Mouse (Mus musculus): Measurements from ENCODE around the gene Tent2. TPM values are rescaled to one million over a fixed set of nuclear protein-coding genes. Genes with fewer than 3 reads are reported as not detected.

Tent2 gene
- polyA plus RNA-seq, 1 experiment, result 6.3 TPM

DNA sequence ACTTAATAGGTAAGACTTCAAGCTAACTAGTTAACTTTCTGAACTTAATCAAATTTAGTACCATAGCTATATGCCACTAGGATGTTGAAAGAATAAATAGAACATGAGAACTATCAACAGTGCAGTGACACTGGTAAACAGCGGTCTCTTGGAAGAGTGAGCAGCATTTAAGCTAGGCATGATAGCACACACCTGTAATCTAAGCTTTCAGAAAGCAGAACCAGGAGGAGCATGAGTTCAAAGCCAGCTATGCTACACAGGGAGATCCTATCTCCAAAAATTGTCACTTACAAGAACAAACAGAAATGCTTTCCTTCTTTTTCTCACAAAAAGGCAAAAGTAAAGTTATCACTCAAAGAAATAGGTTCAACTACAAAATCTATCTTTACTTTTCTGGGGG lies 11.8 kb downstream of the Tent2 start:
- TF ChIP-seq MYOG (IDR thresholded peaks at IDR 0.05; ENCODE audit: control insufficient read depth in 1 of 3, insufficient read depth in 1 of 3, insufficient read length in 2 of 3, low read depth in 2 of 3), result no peak
- no peak for TF ChIP-seq USF1 (IDR thresholded peaks at IDR 0.05; ENCODE audit: low read depth)
- TF ChIP-seq E2F4 (IDR thresholded peaks at IDR 0.05; ENCODE audit: insufficient read depth), result no peak
- TF ChIP-seq POLR2A (IDR thresholded peaks at IDR 0.05; ENCODE audit: insufficient read length, low read depth), result no peak
- no peak for TF ChIP-seq TCF12 (IDR thresholded peaks at IDR 0.05; ENCODE audit: insufficient read depth, poor library complexity, severe bottlenecking)
- no peak for TF ChIP-seq MYOD1 (IDR thresholded peaks at IDR 0.05; ENCODE audit: control insufficient read depth in 1 of 3, insufficient read length in 2 of 3, low read depth in 2 of 3)
- no peak for TF ChIP-seq POLR2AphosphoS2 (IDR thresholded peaks at IDR 0.05; ENCODE audit: insufficient read length, low read depth)
- no peak for TF ChIP-seq SRF (IDR thresholded peaks at IDR 0.05; ENCODE audit: control insufficient read depth, insufficient read length, low read depth)
- no peak for TF ChIP-seq MAX (IDR thresholded peaks at IDR 0.05; ENCODE audit: low read depth)
- TF ChIP-seq REST (IDR thresholded peaks at IDR 0.05; ENCODE audit: insufficient read depth, insufficient read length), result no peak
- TF ChIP-seq CEBPB (IDR thresholded peaks at IDR 0.05; ENCODE audit: insufficient read depth, poor library complexity, severe bottlenecking), result no peak
- no peak for TF ChIP-seq TCF3 (IDR thresholded peaks at IDR 0.05; ENCODE audit: insufficient read length, low read depth)
- H3K79me2 ChIP-seq (ENCODE audit: control insufficient read depth, insufficient read depth), result peaks cover 85% of the 10 kb centered on the region
- H3ac ChIP-seq (ENCODE audit: control insufficient read depth, insufficient read length), result no peak overlapping the region
- H3K4me3 ChIP-seq, result no peak overlapping the region
- H3K27me3 ChIP-seq (ENCODE audit: control insufficient read depth, insufficient read depth, insufficient read length), result no peaks in the 10 kb centered on the region
- H3K36me3 ChIP-seq (ENCODE audit: control insufficient read depth, insufficient read depth), result peaks cover 27% of the 10 kb centered on the region
- no peak overlapping the region for H3K4me2 ChIP-seq (ENCODE audit: low read depth)

- H3K79me2 ChIP-seq (ENCODE audit: control insufficient read depth, insufficient read depth), result peaks cover 77% of the 10 kb centered on the region
- H3K27me3 ChIP-seq (ENCODE audit: control insufficient read depth, insufficient read depth, insufficient read length), result no peaks in the 10 kb centered on the region
- peaks cover 22% of the 10 kb centered on the region for H3K36me3 ChIP-seq (ENCODE audit: control insufficient read depth, insufficient read depth)
- no peak overlapping the region for H3K4me3 ChIP-seq
- H3ac ChIP-seq (ENCODE audit: control insufficient read depth, insufficient read length), result no peak overlapping the region
- no peak for TF ChIP-seq SRF (IDR thresholded peaks at IDR 0.05; ENCODE audit: control insufficient read depth, insufficient read length, low read depth)
- H3K4me2 ChIP-seq (ENCODE audit: low read depth), result no peak overlapping the region
Observed at GRCm38 (mm10) chr13:93179522-93179921, 12.7 kb downstream of the Tent2 start.

DNA sequence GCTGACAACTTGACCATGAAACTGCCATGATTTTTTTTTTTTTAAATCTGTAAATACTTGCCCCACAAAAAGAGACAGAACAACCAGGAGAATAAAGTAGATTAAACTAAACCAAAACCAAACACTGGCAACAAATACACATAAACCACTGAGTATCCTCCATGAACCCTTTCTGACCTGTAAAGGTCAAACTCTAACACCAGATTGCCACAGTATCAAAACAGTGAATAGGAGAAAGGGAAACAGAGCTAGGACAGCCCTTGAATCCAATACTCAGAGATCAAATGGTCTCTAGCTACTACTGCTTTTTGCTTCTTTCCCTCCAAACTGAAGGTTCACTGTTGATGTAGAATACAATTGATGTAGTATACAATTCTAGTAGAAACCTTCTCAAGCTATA lies 14.6 kb downstream of the Tent2 start:
- no peak overlapping the region for H3ac ChIP-seq (ENCODE audit: control insufficient read depth, insufficient read length)
- no peak overlapping the region for H3K4me2 ChIP-seq (ENCODE audit: low read depth)
- H3K36me3 ChIP-seq (ENCODE audit: control insufficient read depth, insufficient read depth), result peaks cover 15% of the 10 kb centered on the region
- TF ChIP-seq USF1 (IDR thresholded peaks at IDR 0.05; ENCODE audit: low read depth) (no peak), REST (IDR thresholded peaks at IDR 0.05; ENCODE audit: insufficient read depth, insufficient read length) (no peak), SRF (IDR thresholded peaks at IDR 0.05; ENCODE audit: control insufficient read depth, insufficient read length, low read depth) (no peak), CEBPB (IDR thresholded peaks at IDR 0.05; ENCODE audit: insufficient read depth, poor library complexity, severe bottlenecking) (no peak)
- H3K27me3 ChIP-seq (ENCODE audit: control insufficient read depth, insufficient read depth, insufficient read length), result no peaks in the 10 kb centered on the region
- H3K4me3 ChIP-seq, result no peak overlapping the region
- H3K79me2 ChIP-seq (ENCODE audit: control insufficient read depth, insufficient read depth), result peaks cover 58% of the 10 kb centered on the region

GRCm38 (mm10) chr13:93163303-93163702 lies 28.9 kb downstream of the Tent2 start:
- H3K36me3 ChIP-seq (ENCODE audit: control insufficient read depth, insufficient read depth), result peaks cover 39% of the 10 kb centered on the region
- H3ac ChIP-seq (ENCODE audit: control insufficient read depth, insufficient read length), result no peak overlapping the region
- no peak overlapping the region for H3K4me3 ChIP-seq
- TF ChIP-seq E2F4 (IDR thresholded peaks at IDR 0.05; ENCODE audit: insufficient read depth) (no peak), CEBPB (IDR thresholded peaks at IDR 0.05; ENCODE audit: insufficient read depth, poor library complexity, severe bottlenecking) (no peak)
- H3K27me3 ChIP-seq (ENCODE audit: control insufficient read depth, insufficient read depth, insufficient read length), result no peaks in the 10 kb centered on the region
- no peak overlapping the region for H3K4me2 ChIP-seq (ENCODE audit: low read depth)
- peaks cover 3% of the 10 kb centered on the region for H3K79me2 ChIP-seq (ENCODE audit: control insufficient read depth, insufficient read depth)

GRCm38 (mm10) chr13:93162456-93162855 lies 29.7 kb downstream of the Tent2 start:
- Histone ChIP-seq H3K36me3 (ENCODE audit: control insufficient read depth, insufficient read depth) (peaks cover 31% of the 10 kb centered on the region), H3K27me3 (ENCODE audit: control insufficient read depth, insufficient read depth, insufficient read length) (no peaks in the 10 kb centered on the region), H3K4me2 (ENCODE audit: low read depth) (no peak overlapping the region), H3K79me2 (ENCODE audit: control insufficient read depth, insufficient read depth) (no peaks in the 10 kb centered on the region), H3ac (ENCODE audit: control insufficient read depth, insufficient read length) (no peak overlapping the region), H3K4me3 (no peak overlapping the region)
- no peak for TF ChIP-seq POLR2AphosphoS2 (IDR thresholded peaks at IDR 0.05; ENCODE audit: insufficient read length, low read depth)
- no peak for TF ChIP-seq POLR2A (IDR thresholded peaks at IDR 0.05; ENCODE audit: insufficient read length, low read depth)
- no peak for TF ChIP-seq MYOD1 (IDR thresholded peaks at IDR 0.05; ENCODE audit: control insufficient read depth in 1 of 3, insufficient read length in 2 of 3, low read depth in 2 of 3)
- no peak for TF ChIP-seq TCF12 (IDR thresholded peaks at IDR 0.05; ENCODE audit: insufficient read depth, poor library complexity, severe bottlenecking)
- TF ChIP-seq E2F4 (IDR thresholded peaks at IDR 0.05; ENCODE audit: insufficient read depth), result no peak

GRCm38 (mm10) chr13:93158261-93158660 lies 33.9 kb downstream of the Tent2 start:
- no peak for TF ChIP-seq POLR2A (IDR thresholded peaks at IDR 0.05; ENCODE audit: insufficient read length, low read depth)
- no peak for TF ChIP-seq MAX (IDR thresholded peaks at IDR 0.05; ENCODE audit: low read depth)
- TF ChIP-seq E2F4 (IDR thresholded peaks at IDR 0.05; ENCODE audit: insufficient read depth), result no peak
- TF ChIP-seq SRF (IDR thresholded peaks at IDR 0.05; ENCODE audit: control insufficient read depth, insufficient read length, low read depth), result no peak
- TF ChIP-seq MYOG (IDR thresholded peaks at IDR 0.05; ENCODE audit: control insufficient read depth in 1 of 3, insufficient read depth in 1 of 3, insufficient read length in 2 of 3, low read depth in 2 of 3), result no peak
- no peak for TF ChIP-seq POLR2AphosphoS2 (IDR thresholded peaks at IDR 0.05; ENCODE audit: insufficient read length, low read depth)
- TF ChIP-seq CEBPB (IDR thresholded peaks at IDR 0.05; ENCODE audit: insufficient read depth, poor library complexity, severe bottlenecking), result no peak
- no peak for TF ChIP-seq USF1 (IDR thresholded peaks at IDR 0.05; ENCODE audit: low read depth)
- TF ChIP-seq TCF3 (IDR thresholded peaks at IDR 0.05; ENCODE audit: insufficient read length, low read depth), result no peak
- no peak for TF ChIP-seq MYOD1 (IDR thresholded peaks at IDR 0.05; ENCODE audit: control insufficient read depth in 1 of 3, insufficient read length in 2 of 3, low read depth in 2 of 3)
- TF ChIP-seq TCF12 (IDR thresholded peaks at IDR 0.05; ENCODE audit: insufficient read depth, poor library complexity, severe bottlenecking), result no peak
- TF ChIP-seq REST (IDR thresholded peaks at IDR 0.05; ENCODE audit: insufficient read depth, insufficient read length), result no peak
- H3K36me3 ChIP-seq (ENCODE audit: control insufficient read depth, insufficient read depth), result peaks cover 28% of the 10 kb centered on the region

More at GRCm38 (mm10) chr13:93158261-93158660, 33.9 kb downstream of the Tent2 start:
- no peak overlapping the region for H3ac ChIP-seq (ENCODE audit: control insufficient read depth, insufficient read length)
- no peak overlapping the region for H3K4me3 ChIP-seq
- H3K4me2 ChIP-seq (ENCODE audit: low read depth), result no peak overlapping the region
- no peaks in the 10 kb centered on the region for H3K79me2 ChIP-seq (ENCODE audit: control insufficient read depth, insufficient read depth)
- H3K27me3 ChIP-seq (ENCODE audit: control insufficient read depth, insufficient read depth, insufficient read length), result no peaks in the 10 kb centered on the region

Data from myocyte (in vitro differentiated cells).